Mouse (Mus musculus): ENCODE results near the gene Slc7a11.

Gene Slc7a11

DNA sequence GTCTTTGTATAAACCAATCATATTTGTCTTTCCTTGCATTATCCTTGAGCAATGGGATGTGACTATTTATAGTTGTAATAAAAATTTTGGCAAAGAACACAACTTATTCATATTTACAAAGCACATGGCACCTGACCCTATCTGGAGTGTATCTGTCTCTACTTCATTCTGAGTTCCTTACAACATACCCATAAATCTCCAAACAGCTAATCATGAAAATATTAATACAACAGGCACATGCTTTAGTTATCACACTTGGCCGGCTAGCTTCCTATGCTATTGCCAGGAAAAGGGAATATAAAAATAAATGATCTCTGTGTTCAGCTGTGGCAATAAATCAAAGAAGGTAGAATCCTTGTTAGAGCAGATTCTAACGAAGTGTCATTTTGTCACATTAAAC, 257.5 kb downstream of the Slc7a11 start:
- DNase-seq (ENCODE audit: low read depth, low spot score), result no peak

DNA sequence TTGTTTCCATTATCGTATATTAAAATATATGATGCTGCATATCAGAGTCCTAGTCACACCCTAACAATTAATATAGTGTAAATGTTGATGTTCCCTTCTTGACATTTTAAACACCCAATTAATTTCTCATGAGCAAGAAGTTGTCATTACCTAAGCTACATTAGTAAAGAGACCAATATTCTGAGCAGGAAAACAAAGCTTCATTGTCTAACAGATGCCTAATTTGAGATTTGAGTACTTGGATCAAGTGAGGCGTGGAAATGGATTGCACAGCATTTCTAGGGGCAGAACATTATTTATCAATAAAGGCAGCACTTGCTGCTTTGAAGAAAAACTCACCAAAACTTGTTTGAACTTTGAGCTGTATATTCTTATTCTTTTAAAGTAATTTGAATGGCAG, 282.7 kb downstream of the Slc7a11 start:
- no peak for DNase-seq (ENCODE audit: low read depth, low spot score)

DNA sequence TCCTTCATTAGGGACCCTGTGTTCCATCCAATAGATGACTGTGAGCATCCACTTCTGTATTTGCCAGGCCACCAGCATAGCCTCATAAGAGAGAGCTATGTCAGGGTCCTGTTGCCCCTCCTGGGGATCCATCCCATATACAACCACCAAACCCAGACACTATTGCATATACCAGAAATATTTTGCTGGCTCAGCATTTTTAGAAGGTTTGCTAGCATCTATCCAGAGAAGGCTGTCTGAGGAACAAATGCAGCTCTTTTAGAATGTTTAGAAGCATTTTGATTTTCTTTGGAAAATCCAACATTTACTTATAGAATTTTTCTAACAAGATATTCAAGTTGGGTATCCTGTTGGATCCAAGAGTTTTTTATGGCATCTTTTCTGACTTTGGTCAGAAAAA, 299.3 kb downstream of the Slc7a11 start:
- no peak for DNase-seq (ENCODE audit: low read depth, low spot score)

DNA sequence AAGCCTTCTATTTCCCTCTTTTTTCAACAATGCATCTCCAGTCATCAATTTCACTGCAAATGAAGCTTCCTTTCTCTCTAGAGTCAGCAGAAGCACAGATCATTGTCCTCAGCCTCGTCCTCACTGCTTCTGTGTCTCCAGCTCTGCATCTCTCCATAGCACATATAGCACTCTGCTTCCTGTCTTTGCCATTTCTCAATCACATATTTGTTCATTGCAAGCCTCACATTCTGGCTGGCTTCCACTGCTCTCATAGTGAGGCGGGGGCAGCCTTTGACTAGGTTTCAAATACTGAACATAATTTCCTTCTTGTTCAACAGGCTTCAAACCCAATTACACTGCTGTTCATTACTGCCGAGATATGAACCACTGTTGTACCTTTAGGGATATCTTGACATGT, 305.1 kb downstream of the Slc7a11 start:
- no peak for DNase-seq (ENCODE audit: low read depth, low spot score)

DNA sequence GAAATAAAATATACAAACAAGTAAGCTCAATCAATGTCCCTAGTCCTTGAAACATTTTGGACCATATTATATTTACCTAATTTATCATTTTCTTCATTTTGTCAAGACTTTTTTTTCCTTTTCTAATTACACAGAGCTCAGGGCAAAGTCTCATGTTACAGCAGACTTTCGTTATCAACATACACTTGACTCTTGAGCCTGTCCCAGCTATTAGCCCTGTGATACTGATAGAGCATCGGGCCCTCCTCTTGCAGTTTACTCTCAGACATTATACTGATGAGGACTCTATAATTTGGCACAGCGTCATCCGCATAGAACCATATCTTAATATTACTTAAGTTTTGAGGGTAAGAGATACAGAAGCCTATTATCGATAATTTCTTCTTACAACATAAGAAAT, 311.2 kb downstream of the Slc7a11 start:
- no peak for DNase-seq (ENCODE audit: low read depth, low spot score)

DNA sequence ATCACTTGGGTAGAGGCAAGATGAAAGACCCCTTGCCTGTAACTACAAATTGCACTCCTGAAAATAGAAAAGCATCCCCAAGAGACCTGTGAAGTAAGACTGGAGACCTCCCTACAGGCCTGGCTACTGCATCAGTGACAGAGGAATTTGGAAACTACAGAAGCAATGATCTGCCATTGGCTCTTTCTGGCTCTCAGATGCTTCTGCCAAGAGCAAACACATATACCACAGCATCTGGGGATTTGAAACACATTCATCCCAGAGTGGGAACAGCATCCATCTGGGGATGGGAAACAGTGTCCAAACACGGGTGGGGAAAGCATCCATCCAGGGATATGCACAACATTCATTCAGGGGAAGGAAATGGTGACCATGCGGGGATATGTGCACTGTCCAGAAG, 313.1 kb downstream of the Slc7a11 start:
- no peak for DNase-seq (ENCODE audit: low read depth, low spot score)

- no peak for DNase-seq (ENCODE audit: low read depth, low spot score)
Measured at GRCm38 (mm10) chr3:50121001-50121400, 322.4 kb downstream of the Slc7a11 start.

GRCm38 (mm10) chr3:50116266-50116665, 327.1 kb downstream of the Slc7a11 start:
- no peak for DNase-seq (ENCODE audit: low read depth, low spot score)

DNA sequence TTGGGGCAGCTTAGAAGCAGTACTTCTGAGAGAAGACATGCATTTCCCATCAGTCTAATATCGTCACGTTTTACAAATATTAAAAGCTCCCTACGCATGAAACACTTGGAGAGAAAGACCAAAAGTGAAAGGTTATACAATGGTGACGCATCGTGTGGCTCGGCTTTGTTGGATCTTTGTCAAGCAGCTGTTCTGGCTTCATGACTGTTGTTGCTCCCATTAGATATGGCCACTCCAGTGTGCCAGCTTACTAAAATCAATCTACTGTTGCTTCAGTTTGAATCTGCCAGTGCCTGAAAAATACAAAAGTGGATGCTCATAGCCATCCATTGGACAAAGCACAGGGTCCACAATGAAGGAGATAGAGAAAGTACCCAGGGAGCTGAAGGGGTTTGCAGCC, 337.9 kb downstream of the Slc7a11 start:
- no peak for DNase-seq (ENCODE audit: low read depth, low spot score)

DNA sequence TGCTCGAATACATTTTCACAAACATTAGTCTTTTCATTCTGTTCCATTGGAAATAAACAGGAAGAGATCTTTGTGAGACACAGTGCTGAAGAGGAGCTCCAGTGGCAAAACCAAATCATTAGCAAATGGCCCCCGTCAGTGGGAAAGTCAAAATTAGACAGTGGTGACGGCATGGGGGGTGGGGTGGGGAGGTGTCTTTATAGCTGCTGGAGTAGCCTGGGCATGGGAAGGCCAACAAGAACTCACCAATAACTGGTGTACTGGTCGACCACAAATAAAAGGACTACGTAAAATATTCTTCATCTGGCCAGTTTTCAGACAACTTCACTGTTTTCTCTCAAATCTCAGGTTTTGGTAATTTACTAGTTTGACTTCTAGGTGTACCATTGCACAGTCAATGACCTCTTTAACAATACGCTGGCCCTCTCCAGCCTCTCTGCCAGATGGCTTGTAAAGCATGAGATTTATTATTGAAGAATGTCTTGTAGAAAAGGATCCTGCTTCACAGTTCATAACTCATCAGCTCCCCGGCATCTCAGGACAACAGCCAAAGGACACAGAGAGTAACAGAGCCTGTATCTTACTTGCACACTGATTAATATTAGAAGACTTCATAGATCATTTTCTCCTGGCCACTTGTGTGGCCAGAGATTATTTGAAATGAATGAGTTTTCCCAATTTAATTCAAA, 348.9 kb downstream of the Slc7a11 start:
- DNase-seq (ENCODE audit: low read depth, low spot score), result no peak

DNA sequence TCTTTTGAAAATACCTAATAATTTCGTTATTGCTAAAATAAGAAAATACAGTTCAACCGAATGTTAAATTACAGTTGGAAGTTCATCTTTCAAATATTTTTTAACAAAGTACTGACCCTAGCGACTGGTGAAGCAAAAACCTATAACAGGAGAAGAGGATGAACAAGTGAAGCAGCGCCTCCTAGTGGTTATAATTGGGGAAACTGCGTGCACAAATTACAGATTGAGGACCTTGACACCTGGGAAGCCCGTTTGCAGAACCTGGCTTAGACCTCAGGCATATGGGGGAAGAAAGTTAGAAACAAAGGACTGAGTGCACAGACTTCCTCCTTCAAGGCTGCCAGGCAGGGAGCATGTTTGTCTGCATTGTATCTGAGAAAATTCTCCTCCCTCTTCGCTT, 366.4 kb downstream of the Slc7a11 start:
- DNase-seq (ENCODE audit: low read depth, low spot score), result no peak

DNA sequence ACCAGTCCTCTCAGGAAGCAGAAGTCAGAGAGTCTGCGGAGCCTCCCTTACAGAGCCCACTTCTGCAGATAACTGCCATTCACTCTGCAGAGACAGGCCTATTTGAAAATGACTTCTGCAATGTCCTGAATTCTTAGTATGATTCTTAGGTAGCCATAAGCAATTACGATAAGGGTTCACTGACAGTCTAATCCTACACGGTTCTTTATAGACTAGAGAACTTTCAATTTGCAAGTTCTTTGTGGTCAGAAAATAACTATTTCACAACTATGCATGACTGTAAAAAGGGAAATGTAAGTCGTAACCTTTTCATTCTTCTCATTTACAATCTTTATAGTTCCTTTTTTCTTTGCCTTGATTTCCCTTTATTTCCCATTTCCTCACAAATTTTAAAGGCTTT, 380.0 kb downstream of the Slc7a11 start:
- no peak for DNase-seq (ENCODE audit: low read depth, low spot score)

- DNase-seq (ENCODE audit: low read depth, low spot score), result no peak
Measured at GRCm38 (mm10) chr3:50044666-50045065, 398.7 kb downstream of the Slc7a11 start.

GRCm38 (mm10) chr3:50044160-50044559, 399.3 kb downstream of the Slc7a11 start:
- DNase-seq (ENCODE audit: low read depth, low spot score), result no peak

GRCm38 (mm10) chr3:50041141-50041540, 402.3 kb downstream of the Slc7a11 start:
- DNase-seq (ENCODE audit: low read depth, low spot score), result no peak

DNA sequence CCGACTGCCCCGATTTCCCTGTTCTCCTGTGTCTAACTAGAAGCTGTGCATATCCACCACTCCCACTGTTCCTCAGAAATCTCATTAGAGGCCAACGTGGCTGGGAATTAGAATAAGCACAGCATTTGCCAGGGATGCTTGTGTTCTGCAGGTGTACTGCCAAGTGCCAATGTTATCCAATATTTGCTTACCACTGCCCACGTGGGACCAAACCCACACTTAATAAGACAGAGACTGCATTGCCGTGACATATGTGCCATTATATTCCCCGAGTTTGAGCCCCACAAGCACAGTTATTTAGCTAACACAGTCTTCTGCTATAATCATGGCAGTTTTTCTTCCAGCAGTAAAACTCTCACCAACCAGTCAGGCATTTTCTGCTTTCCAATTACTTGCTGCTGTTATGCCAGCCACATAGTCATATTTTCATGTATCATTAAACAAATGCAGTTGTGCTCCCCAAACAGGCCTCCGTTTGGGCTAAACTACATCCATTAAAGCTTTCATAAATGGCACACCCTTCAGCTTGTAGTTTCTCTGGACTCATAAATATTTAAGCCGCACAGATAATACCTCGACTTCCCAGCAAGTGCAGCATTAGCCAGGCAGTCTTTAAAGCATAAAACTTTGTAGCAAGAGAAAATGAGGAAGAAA, 407.4 kb downstream of the Slc7a11 start:
- no peak for DNase-seq (ENCODE audit: low read depth, low spot score)

DNA sequence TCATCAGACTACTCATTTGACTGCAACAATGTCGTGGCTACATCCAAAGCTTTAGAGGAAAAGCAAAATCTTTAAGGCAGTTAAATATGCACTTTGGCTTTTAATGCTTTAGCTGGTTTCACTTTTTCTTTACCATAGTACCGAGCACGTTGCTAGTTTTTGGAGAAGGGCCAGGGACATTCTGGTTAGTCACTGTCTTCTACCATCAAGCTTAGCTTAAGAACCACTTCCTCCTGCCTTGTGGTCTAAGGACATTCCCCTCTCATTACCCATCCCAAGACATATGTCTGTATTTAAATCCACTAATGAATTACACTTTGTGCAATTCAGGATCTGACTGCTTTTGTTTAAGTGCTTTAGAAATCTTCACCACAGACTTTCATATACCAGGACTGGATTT, 410.1 kb downstream of the Slc7a11 start:
- DNase-seq (ENCODE audit: low read depth, low spot score), result no peak

DNA sequence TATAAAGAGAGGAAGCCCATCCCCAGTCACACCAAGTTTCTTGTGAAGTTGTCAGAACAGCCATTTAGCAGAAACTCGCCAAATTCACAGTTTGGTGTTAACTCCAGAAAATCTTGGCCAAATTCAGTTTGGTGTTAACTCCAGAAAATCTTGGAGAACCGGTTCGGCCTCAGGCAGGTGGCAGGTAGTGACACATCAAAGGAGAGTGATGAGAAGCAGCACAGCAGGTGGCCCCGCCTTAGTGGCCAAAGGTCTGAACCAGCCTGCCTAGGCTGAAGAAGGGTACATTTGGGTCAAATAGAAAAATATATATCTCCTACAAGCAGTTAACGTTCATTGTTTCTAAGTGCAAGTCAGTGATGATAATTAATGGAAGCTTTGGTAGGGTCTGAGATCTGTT, 417.4 kb downstream of the Slc7a11 start:
- DNase-seq (ENCODE audit: low read depth, low spot score), result no peak

DNA sequence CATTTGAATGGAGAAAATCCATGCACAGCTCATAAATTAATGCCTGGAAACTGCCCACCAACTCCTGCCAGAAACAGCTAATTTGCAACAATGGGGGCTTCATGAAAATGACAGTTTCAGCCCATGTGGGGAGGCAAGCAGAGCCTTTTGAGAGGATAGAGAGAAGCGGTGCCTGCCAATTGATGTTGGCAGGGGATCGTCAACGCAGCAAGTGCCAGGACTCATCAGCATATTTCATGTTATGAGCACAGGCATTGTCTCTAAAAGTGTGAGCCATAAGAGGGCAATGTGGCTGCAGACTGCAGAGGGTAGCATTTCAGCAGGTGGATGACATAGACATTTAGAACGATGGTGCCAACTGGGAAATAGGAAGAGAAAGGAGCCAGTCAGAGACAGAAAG, 429.0 kb downstream of the Slc7a11 start:
- DNase-seq (ENCODE audit: low read depth, low spot score), result no peak

- no peak for DNase-seq (ENCODE audit: low read depth, low spot score)
Measured at GRCm38 (mm10) chr3:50012012-50012411, 431.4 kb downstream of the Slc7a11 start.

DNA sequence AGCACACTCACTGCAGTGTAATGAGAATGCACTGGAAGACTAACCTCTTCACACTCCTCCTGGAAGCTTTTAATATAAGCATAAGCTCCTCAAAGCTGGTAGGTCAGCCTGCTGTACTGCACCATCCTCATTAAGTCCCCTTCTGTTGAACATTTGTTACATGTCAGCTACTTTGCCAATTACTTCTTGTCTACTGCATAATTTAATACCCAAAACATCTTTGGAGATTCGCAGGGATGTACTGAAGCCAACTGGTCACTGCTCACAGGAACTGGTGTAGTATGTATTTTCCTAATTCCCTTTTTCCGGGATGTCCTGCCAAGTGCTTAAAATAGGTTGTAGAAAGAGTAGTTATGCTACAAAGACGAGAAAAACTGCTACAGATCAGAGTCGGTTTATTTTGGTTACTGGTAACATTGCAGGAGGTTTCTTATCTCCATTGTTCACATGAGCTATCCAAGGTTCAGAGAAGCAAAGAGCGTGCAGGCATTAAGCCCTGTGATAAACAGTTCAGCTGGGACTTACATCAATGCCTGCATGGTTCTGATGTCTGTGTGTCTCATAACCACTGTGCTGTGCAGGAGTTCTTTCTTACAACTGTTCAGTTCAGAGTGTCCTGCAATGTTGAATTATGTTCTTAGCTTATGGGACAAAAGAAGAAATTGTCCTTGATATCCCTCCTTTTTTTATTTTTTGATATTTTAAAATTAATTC, 439.3 kb downstream of the Slc7a11 start:
- DNase-seq (ENCODE audit: low read depth, low spot score), result no peak

- DNase-seq (ENCODE audit: low read depth, low spot score), result no peak
Measured at GRCm38 (mm10) chr3:50002067-50002466, 441.3 kb downstream of the Slc7a11 start.

- no peak for DNase-seq (ENCODE audit: low read depth, low spot score)
Measured at GRCm38 (mm10) chr3:50001635-50002034, 441.8 kb downstream of the Slc7a11 start.

Measured in CD4-positive helper T cell, adult 2 months (primary cell).